Mouse (Mus musculus) Patski (cell line): ENCODE data around the gene Zfp113. TPM values are rescaled to one million over a fixed set of nuclear protein-coding genes. Genes with fewer than 3 reads are reported as not detected.

Experiments
- ATAC-seq: fragments of 100-300 bp; one replicate; pipeline ENCODE4 v1.8.0; 2021
- CTCF ChIA-PET: fragments of 350-600 bp; sonication (Branson Sonifier 250); formaldehyde crosslinking; loops from one replicate; lab custom pipeline; 2022; ENCODE audit warnings: inconsistent platforms; lab: Charles Lee
- POLR2A ChIA-PET: fragments of 350-600 bp; sonication (Branson Sonifier 250); formaldehyde crosslinking; loops from one replicate; lab custom pipeline; 2022; ENCODE audit warnings: antibody characterized with exemption, inconsistent platforms; lab: Charles Lee
- DNase-seq: peaks from one replicate; pipeline ENCODE4 v3.0.0-alpha.2; 2011; ENCODE audit warnings: low read depth, low spot score
- H3K27me3 ChIP-seq: fragments of 371-371 bp; one replicate; pipeline ENCODE4 v1.5.1; 2021
- CTCF ChIP-seq: fragments of 100-300 bp; IDR thresholded peaks from one replicate; pipeline ENCODE4 v1.5.1; 2021
- in situ Hi-C: fragments of 300-500 bp; cut with MboI; formaldehyde crosslinking; loops from 3 replicates; pipeline ENCODE4 v1.11.1; 2018; ENCODE audit warnings: low pct_unique_long_range_greater_than_20kb, mixed read lengths
- polyA plus RNA-seq: library from polyadenylated mRNA; unstranded; gene quantifications from one replicate; pipeline ENCODE4 v1.2.3, GENCODE M21; 2021

The Zfp113 gene
- polyA plus RNA-seq: 11.5 TPM

GRCm38 (mm10) chr5:138155443-138155976, at the start of gene Zfp113:
TSS of gene Zfp113 (minus strand) at chr5:138155744.
- in situ Hi-C loops: no loop called here
- ATAC-seq: peak; percentile 88
- ChIA-PET CTCF (interaction anchor here (1.0 to 1.7 kb wide), 5 partner anchors 11 to 68 kb away, joined by 3 to 6 read pairs (median 5); no protein-coding TSS in a partner anchor), POLR2A (interaction anchor here (0.6 to 1.0 kb wide), 4 partner anchors 11 to 247 kb away, joined by 3 read pairs; no protein-coding TSS in a partner anchor)
- peak; percentile 94 for DNase-seq
- H3K27me3 ChIP-seq: no peaks in the 10 kb centered on the region
- TF ChIP-seq CTCF: peak; percentile 93

- ATAC-seq: no peak
- TF ChIP-seq CTCF: no peak
- no peaks in the 10 kb centered on the region for H3K27me3 ChIP-seq
- in situ Hi-C loops: loop anchor here (10.0 kb wide), 1 partner anchor 353 kb away; no protein-coding TSS in a partner anchor
- DNase-seq: no peak
- CTCF ChIA-PET: interaction anchor here (1.0 to 2.9 kb wide), 3 partner anchors 17 to 50 kb away, joined by 3 to 10 read pairs (median 4); no protein-coding TSS in a partner anchor
- POLR2A ChIA-PET: no interaction called here
These were observed 46.5 kb upstream of the Zfp113 start for GRCm38 (mm10) chr5:138202086-138202485.

GRCm38 (mm10) chr5:138199576-138199975, 44.0 kb upstream of the Zfp113 start:
- POLR2A ChIA-PET: no interaction called here

GRCm38 (mm10) chr5:138195463-138195862, 39.9 kb upstream of the Zfp113 start:
- CTCF ChIA-PET: no interaction called here
- no peak for TF ChIP-seq CTCF
- in situ Hi-C loops: no loop called here
- POLR2A ChIA-PET: no interaction called here
- ATAC-seq: no peak
- DNase-seq: no peak
- no peaks in the 10 kb centered on the region for H3K27me3 ChIP-seq

More at GRCm38 (mm10) chr5:138199576-138199975, 44.0 kb upstream of the Zfp113 start:
- peak; percentile 72 for TF ChIP-seq CTCF
- CTCF ChIA-PET: interaction anchor here (0.9 to 1.6 kb wide), 3 partner anchors 20 to 27 kb away, joined by 3 to 6 read pairs (median 3); partner anchors contain the start of gene Nxpe5
- in situ Hi-C loops: no loop called here
- H3K27me3 ChIP-seq: no peaks in the 10 kb centered on the region
- DNase-seq (no peak), ATAC-seq (no peak)

GRCm38 (mm10) chr5:138194755-138195345, 39.3 kb upstream of the Zfp113 start:
- ATAC-seq (no peak), DNase-seq (no peak)
- CTCF ChIA-PET: interaction anchor here (1.1 kb wide), 1 partner anchor 13 kb away, joined by 3 read pairs; no protein-coding TSS in a partner anchor
- in situ Hi-C loops: no loop called here
- no peak for TF ChIP-seq CTCF
- POLR2A ChIA-PET: no interaction called here
- H3K27me3 ChIP-seq: no peaks in the 10 kb centered on the region

- no peak for TF ChIP-seq CTCF
- CTCF ChIA-PET: interaction anchor here (1.0 to 1.5 kb wide), 4 partner anchors 12 to 109 kb away, joined by 3 to 4 read pairs (median 3); partner anchors contain the start of gene Zkscan1
- DNase-seq (peak; percentile 87), ATAC-seq (peak; percentile 72)
- POLR2A ChIA-PET: no interaction called here
- no peaks in the 10 kb centered on the region for H3K27me3 ChIP-seq
- in situ Hi-C loops: no loop called here
These were observed 38.5 kb upstream of the Zfp113 start, which contains the start of gene Mblac1 for GRCm38 (mm10) chr5:138193771-138194727. TSS of gene Mblac1 (plus strand) at chr5:138194314.

GRCm38 (mm10) chr5:138187661-138188306, 32.2 kb upstream of the Zfp113 start:
- ChIA-PET POLR2A (interaction anchor here (0.6 kb wide), 2 partner anchors 15 to 70 kb away, joined by 3 read pairs; partner anchors contain the start of gene Mcm7), CTCF (interaction anchor here (1.4 kb wide), 1 partner anchor 13 kb away, joined by 3 read pairs; no protein-coding TSS in a partner anchor)
- DNase-seq (peak; percentile 61), ATAC-seq (peak; percentile 74)
- in situ Hi-C loops: no loop called here
- no peaks in the 10 kb centered on the region for H3K27me3 ChIP-seq
- no peak for TF ChIP-seq CTCF

GRCm38 (mm10) chr5:138186950-138187638, 31.6 kb upstream of the Zfp113 start, which contains the start of the genes Taf6 and Cnpy4:
TSS of gene Taf6 (minus strand) at chr5:138187451.
TSS of gene Cnpy4 (plus strand) at chr5:138187485.
- in situ Hi-C loops: no loop called here
- POLR2A ChIA-PET: interaction anchor here (0.6 to 1.3 kb wide), 4 partner anchors 15 to 377 kb away, joined by 3 to 5 read pairs (median 3); partner anchors contain the start of gene Mcm7

GRCm38 (mm10) chr5:138173217-138173616, 17.7 kb upstream of the Zfp113 start:
- TF ChIP-seq CTCF: no peak
- in situ Hi-C loops: no loop called here
- no peaks in the 10 kb centered on the region for H3K27me3 ChIP-seq
- ChIA-PET POLR2A (no interaction called here), CTCF (interaction anchor here (1.2 kb wide), 1 partner anchor 11 kb away, joined by 4 read pairs; no protein-coding TSS in a partner anchor)
- ATAC-seq (no peak), DNase-seq (no peak)

More at GRCm38 (mm10) chr5:138186950-138187638, 31.6 kb upstream of the Zfp113 start, which contains the start of the genes Taf6 and Cnpy4:
- ATAC-seq: peak; percentile 55
- CTCF ChIA-PET: interaction anchor here (1.4 kb wide), 1 partner anchor 12 kb away, joined by 3 read pairs; no protein-coding TSS in a partner anchor
- no peak for TF ChIP-seq CTCF
- peak; percentile 96 for DNase-seq
- H3K27me3 ChIP-seq: no peaks in the 10 kb centered on the region
